Mouse (Mus musculus) heart, postnatal 10 days (tissue): ENCODE data around the gene Olfr943. TPM values are rescaled to one million over a fixed set of nuclear protein-coding genes. Genes with fewer than 3 reads are reported as not detected.

Source experiments
- DNase-seq, 2 experiments: peaks; one replicate each; pipeline ENCODE4 v3.0.0; 2021
- intact Hi-C: fragments of 180-260 bp; cut with DNase I; formaldehyde crosslinking; loops from one replicate; pipeline ENCODE4 v1.15.1; 2025
- total RNA-seq, 2 experiments: library from RNA; stranded (reverse); gene quantifications; 2 replicates each; pipeline ENCODE4 v1.2.3; 2021

The Olfr943 gene
- not detected for total RNA-seq

DNA sequence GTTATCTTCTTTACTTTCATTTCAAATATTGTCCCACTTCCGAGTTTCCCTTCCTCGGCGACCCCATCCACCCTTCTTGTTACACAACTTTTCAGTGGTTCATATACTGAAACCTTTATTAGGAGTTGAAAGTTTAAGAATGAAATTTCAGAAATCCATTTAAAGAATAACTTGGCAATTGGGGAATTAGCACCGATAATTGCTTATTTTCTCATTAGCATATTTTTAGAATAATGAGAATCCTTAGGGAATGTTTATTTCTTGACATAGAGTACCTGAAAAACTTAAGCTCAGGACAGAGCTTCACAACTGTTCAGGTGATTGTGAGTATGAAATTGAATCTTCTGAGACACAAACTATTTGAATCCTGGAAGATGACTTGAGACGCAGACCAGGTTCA lies at the start of gene Olfr943:
Gene Olfr943, plus strand, starts transcription at position 301 of the 400 bp plus-strand sequence.
- DNase-seq: no peak
- intact Hi-C loops: no loop called here

DNA sequence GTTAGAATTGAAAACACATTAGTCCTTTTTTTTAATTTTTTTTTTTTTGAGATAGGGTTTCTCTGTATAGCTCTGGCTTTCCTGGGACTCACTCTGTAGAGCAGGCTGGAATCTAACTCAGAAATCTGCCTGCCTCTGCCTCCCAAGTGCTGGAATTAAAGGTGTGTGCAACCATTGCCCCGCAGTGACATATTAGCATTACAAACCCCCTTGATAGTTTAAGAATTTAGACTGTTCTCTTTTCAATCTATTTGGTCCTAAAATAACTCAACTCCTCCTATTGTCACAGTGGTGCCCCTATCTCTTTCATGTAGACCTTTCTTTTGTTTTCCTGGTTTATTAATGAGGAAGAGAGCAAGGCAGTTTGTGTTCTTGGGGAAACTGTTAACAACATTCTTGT lies 38.8 kb upstream of the Olfr943 start:
- intact Hi-C loops: no loop called here
- no peak for DNase-seq

DNA sequence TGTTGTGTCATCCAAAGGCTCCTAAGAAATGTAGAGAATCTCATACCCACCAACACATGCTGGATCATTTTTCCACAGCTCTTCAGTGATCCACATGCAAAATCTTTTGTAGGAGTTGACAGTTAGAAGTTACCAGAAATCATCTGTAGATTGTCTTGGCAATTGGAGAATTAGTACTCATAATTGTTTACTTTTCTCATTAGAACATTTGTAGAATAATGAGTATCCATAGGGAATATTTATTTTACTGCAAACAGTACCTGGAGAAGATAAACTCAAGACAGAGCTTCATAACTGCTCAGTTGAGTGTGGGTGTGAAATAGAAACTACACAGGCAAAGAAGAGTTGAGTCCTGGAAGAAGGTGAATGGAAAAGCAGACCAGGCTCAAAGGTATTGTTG lies 38.3 kb upstream of the Olfr943 start, which contains the start of gene Olfr27:
Gene Olfr27, plus strand, starts transcription at position 301 of the 400 bp plus-strand sequence.
- intact Hi-C loops: no loop called here
- no peak for DNase-seq

DNA sequence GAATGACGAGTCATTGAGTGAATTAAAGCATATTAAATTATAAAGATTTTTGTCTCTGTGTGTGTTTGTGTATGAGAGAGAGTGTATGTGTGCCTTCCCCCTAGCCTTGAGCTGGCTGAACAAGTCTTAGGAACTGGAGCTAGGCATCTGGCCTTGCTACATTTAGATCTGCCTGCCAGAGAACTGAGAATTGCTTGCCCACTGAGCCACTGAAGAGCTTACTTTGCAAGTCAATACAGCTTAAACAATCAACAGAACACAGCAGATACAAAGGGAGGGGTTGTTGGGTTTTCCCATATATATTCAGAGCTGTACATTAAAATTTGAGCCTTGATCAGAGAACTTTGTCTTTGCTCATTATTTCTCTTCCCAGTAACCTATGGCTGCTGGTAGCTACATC lies 13.7 kb upstream of the Olfr943 start:
- intact Hi-C loops: no loop called here
- no peak for DNase-seq

DNA sequence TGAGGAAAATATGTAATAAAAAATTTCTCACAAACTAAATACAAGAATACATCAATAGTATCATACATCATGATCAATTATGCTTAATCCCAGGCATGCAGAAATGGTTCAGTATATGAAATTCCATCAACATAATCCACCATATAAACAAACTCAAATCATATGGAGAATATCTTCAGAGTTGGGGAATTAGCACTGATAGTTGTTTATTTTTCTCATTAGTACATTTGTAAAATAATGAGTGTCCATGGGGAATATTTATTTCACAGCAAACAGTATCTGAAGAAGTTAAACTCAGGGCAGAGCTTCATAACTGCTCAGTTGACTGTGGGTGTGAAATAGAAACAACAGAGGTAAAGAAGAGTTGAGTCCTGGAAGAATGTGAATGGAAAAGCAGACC lies 35.5 kb downstream of the Olfr943 start, which contains the start of gene Olfr944:
Gene Olfr944, plus strand, starts transcription at position 301 of the 400 bp plus-strand sequence.
- intact Hi-C loops: no loop called here
- no peak for DNase-seq

Other genes with a start within 250 kb of the Olfr943 start
- gene Olfr930, start 236.5 kb upstream of the Olfr943 start, total RNA-seq: not detected
- not detected for gene Olfr933, start 194.0 kb upstream of the Olfr943 start, total RNA-seq
- gene Olfr934, start 178.0 kb upstream of the Olfr943 start, total RNA-seq: not detected
- gene Olfr935, start 166.6 kb upstream of the Olfr943 start, total RNA-seq: not detected
- gene Olfr146, start 142.9 kb upstream of the Olfr943 start, total RNA-seq: not detected
- gene Olfr937, start 101.4 kb upstream of the Olfr943 start, total RNA-seq: not detected
- not detected for gene Olfr938, start 87.4 kb upstream of the Olfr943 start, total RNA-seq
- gene Olfr27, start 38.2 kb upstream of the Olfr943 start, total RNA-seq: not detected
- not detected for gene Olfr944, start 35.6 kb downstream of the Olfr943 start, total RNA-seq
- not detected for gene Olfr1537, start 83.7 kb downstream of the Olfr943 start, total RNA-seq
- not detected for gene Olfr945, start 110.5 kb downstream of the Olfr943 start, total RNA-seq
- not detected for gene Olfr948, start 159.7 kb downstream of the Olfr943 start, total RNA-seq
- gene Olfr951, start 221.1 kb downstream of the Olfr943 start, total RNA-seq: not detected